Mouse (Mus musculus): ENCODE measurements around the gene Crygc.

- TF ChIP-seq CTCF (IDR thresholded peaks at IDR 0.05; ENCODE audit: insufficient read depth, low read length) = no peak
- no peak for TF ChIP-seq POLR2A (IDR thresholded peaks at IDR 0.05; ENCODE audit: borderline replicate concordance, extremely low read depth, low read depth, low read length)
Measured at GRCm38 (mm10) chr1:65043433-65043832, 30.1 kb downstream of the Crygc start.
